Mouse (Mus musculus): ENCODE measurements at regions not wholly inside any gene's neighbourhood (a gene's known extent, or its start where the extent isn't known, plus 50 kb on each side); places are given as distances from the start of the nearest gene placed in this dataset.

GRCm38 (mm10) chr16:86159021-86159815 lies 257.6 kb upstream of the Adamts5 start:
- no peak for DNase-seq (ENCODE audit: low spot score)

GRCm38 (mm10) chr16:86138171-86138570 lies 236.5 kb upstream of the Adamts5 start:
- DNase-seq (ENCODE audit: low spot score) = no peak

GRCm38 (mm10) chr16:86136169-86136568 lies 234.5 kb upstream of the Adamts5 start:
- no peak for DNase-seq (ENCODE audit: low spot score)

GRCm38 (mm10) chr16:86127391-86127790 lies 225.8 kb upstream of the Adamts5 start:
- DNase-seq (ENCODE audit: low spot score) = no peak

- DNase-seq (ENCODE audit: low spot score) = no peak
Observed at GRCm38 (mm10) chr16:86124182-86124581, 222.6 kb upstream of the Adamts5 start.

GRCm38 (mm10) chr16:86122936-86123335 lies 221.3 kb upstream of the Adamts5 start:
- DNase-seq (ENCODE audit: low spot score) = no peak

GRCm38 (mm10) chr16:86117959-86118358 lies 216.3 kb upstream of the Adamts5 start:
- no peak for DNase-seq (ENCODE audit: low spot score)

- DNase-seq (ENCODE audit: low spot score) = no peak
Observed at GRCm38 (mm10) chr16:86115587-86116376, 214.2 kb upstream of the Adamts5 start.

- DNase-seq (ENCODE audit: low spot score) = no peak
Observed at GRCm38 (mm10) chr16:86094461-86094860, 192.8 kb upstream of the Adamts5 start.

GRCm38 (mm10) chr16:86090175-86090574 lies 188.5 kb upstream of the Adamts5 start:
- no peak for DNase-seq (ENCODE audit: low spot score)

GRCm38 (mm10) chr16:86087421-86087820 lies 185.8 kb upstream of the Adamts5 start:
- DNase-seq (ENCODE audit: low spot score) = no peak

- DNase-seq (ENCODE audit: low spot score) = no peak
Observed at GRCm38 (mm10) chr16:86067628-86068364, 166.2 kb upstream of the Adamts5 start.

GRCm38 (mm10) chr16:86060087-86060486 lies 158.5 kb upstream of the Adamts5 start:
- no peak for DNase-seq (ENCODE audit: low spot score)

- no peak for DNase-seq (ENCODE audit: low spot score)
Observed at GRCm38 (mm10) chr16:86044695-86045094, 143.1 kb upstream of the Adamts5 start.

GRCm38 (mm10) chr16:86034772-86035171 lies 133.1 kb upstream of the Adamts5 start:
- DNase-seq (ENCODE audit: low spot score) = no peak

GRCm38 (mm10) chr16:86027700-86028099 lies 126.1 kb upstream of the Adamts5 start:
- no peak for DNase-seq (ENCODE audit: low spot score)

- DNase-seq (ENCODE audit: low spot score) = no peak
Observed at GRCm38 (mm10) chr16:86015336-86015735, 113.7 kb upstream of the Adamts5 start.

GRCm38 (mm10) chr16:86011051-86011450 lies 109.4 kb upstream of the Adamts5 start:
- no peak for DNase-seq (ENCODE audit: low spot score)

GRCm38 (mm10) chr16:86009638-86010329 lies 108.2 kb upstream of the Adamts5 start:
- no peak for DNase-seq (ENCODE audit: low spot score)

GRCm38 (mm10) chr16:86007799-86008198 lies 106.2 kb upstream of the Adamts5 start:
- no peak for DNase-seq (ENCODE audit: low spot score)

- DNase-seq (ENCODE audit: low spot score) = no peak
Observed at GRCm38 (mm10) chr16:86000846-86001245, 99.2 kb upstream of the Adamts5 start.

GRCm38 (mm10) chr16:85985841-85986240 lies 84.2 kb upstream of the Adamts5 start:
- no peak for DNase-seq (ENCODE audit: low spot score)

Measured in urinary bladder, postnatal 25 days (tissue).